Mouse (Mus musculus): ENCODE results near the gene Acta2.
A peak's percentile ranks its signal among the peaks of the same experiment; 100 is the strongest.

Gene Acta2

DNA sequence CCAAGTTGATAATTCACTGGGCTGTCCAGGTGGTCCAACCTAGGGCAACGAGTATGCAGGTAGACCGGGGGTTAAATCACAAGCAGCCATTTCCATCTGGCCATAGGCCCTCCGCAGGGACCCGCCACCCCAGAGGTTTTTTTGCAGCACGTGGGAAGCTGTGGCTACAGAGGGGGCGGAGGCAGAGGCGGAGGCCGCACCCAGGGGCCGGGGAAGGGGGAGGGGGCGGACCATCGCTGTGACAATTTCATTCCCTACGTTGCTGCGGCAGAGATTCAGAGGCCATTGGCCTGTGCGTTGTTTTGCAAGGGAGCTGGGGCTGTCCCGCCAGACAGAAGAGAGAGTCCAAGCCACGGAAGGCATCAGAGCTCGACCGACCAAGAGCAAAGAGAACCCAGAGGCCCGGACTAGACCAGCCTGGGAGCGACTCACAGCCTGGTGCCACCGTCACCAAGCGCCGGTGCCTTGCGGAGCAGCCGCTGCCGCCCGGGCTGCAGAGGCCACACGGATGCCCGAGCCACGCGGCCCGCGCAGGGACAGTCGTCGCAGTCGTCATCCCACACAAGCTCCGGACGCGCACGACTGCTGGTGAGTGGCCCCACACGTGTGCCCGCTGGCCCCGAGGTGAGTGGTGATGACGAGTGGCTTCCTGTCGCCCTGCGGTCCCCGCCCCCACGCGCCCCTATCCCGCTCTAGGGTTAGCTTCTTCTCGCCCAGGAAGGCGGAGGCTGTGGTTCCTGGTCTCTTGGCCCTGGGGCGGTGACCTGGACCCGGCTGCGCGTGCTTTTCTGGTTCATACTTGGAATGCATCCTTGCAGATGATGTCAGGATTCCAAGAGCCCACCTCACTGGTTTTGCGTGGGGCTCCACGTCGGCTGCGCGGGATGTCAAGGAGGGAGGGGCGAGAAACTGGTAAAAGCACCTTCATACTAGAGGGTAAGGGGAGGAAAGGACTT lies 63.1 kb downstream of the Acta2 start, which contains the start of gene Stambpl1:
Gene Stambpl1, plus strand, starts transcription at position 222 of the 956 bp plus-strand sequence.
- peak; percentile 87 for DNase-seq (ENCODE audit: low spot score)

DNA sequence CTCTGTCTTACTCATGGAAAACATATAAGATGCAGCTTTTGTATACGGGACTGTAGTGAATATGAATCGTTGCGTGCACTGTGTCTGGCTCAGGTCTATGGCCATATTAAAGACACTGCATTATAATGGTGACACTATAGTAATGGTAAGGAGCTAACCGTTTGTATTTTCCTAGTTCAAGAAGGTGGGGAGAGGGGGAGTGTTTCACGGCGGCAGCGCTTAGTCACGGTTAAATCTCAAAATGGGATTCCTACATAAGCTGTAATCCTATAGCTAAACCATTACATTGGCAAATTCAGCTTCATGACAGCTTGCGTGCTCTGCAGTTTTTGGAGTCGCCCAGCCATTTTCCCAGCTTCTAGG lies 63.8 kb downstream of the Acta2 start:
- DNase-seq (ENCODE audit: low spot score) = no peak
